Mouse (Mus musculus) R1 (cell line): Measurements from ENCODE around the gene Yy1.

Experiments
- DNase-seq: peaks from one replicate; pipeline ENCODE4 v3.0.0-alpha.2; 2018; ENCODE audit warnings: low read depth, low spot score

Yy1 gene

DNA sequence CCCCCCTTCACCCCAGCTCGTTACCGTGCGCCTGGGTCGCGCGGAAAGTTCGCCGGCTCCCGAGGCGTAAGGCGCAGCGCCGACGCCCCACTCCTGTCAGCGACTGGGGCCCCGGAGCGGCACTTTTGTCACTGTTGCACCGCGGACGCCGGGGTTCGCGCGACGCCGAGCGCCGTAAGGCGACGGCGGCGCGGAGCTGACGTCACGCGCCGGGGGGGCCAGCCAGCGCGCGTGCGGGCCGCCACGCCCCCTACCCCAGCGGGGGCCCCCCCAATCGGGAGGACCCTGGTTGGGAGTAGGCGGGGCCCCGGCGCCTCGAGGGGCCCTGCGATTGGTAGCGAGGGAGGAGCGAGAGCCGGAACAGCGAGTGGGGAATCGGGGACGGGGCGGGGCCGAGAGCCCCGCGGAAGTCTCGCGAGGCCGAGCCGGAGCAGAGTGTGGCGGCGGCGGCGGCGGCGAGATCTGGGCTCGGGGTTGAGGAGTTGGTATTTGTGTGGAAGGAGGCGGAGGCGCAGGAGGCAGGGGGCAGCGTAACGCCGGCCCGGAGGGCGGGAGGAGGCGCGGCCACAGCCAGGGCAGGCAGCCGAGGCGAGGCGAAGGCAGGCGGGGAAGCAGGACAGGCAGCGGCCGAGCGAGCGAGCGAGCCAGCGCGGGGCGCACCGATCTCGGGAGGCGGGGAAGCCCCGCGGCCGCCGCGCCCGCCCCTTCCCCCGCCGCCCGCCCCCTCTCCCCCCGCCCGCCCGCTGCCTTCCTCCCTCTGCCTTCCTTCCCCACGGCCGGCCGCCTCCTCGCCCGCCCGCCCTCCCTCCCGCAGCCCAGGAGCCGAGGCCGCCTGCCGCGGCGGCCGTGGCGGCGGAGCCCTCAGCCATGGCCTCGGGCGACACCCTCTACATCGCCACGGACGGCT, at the start of gene Yy1:
Gene Yy1, plus strand, starts transcription at position 428 of the 907 bp plus-strand sequence.
- DNase-seq: peak; percentile 96

DNA sequence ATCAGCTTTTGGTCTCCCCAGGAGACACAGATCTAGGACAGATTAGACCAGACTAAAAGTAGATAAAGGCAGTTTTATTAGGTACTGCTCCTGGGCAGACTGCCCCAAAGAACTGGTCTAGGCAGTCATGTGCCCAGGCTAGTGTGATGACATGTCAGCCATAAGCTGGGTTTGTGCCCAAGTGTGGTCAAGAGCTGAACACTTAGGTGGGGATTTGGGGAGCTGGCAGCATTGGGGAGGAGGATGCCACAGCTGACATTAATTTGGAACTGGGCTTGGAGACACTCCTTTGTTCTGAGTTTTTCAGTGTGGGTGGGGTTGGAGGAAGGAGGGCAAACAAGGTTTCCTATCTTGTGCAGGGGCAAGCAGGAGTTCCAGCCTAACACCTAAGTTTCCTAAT, 46.8 kb upstream of the Yy1 start:
- no peak for DNase-seq

DNA sequence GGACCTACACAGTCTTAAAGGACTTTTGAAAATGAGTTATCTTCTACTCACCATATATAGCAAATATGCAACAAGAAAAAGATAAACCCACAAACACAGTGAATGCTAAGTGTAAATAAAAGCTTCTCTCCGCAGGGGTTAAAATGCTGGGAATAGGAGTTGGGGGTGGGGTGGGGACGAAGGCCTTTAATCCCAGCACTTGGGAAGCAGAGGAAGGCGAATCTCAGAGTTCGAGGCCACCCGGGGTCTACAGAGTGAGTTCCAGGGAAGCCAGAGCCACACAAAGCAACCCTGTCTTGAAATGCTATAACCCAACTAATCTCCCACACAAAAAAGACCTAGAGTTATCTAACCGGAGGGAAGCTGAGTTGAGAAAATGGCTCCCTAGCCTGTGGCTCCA, 43.8 kb upstream of the Yy1 start:
- no peak for DNase-seq

DNA sequence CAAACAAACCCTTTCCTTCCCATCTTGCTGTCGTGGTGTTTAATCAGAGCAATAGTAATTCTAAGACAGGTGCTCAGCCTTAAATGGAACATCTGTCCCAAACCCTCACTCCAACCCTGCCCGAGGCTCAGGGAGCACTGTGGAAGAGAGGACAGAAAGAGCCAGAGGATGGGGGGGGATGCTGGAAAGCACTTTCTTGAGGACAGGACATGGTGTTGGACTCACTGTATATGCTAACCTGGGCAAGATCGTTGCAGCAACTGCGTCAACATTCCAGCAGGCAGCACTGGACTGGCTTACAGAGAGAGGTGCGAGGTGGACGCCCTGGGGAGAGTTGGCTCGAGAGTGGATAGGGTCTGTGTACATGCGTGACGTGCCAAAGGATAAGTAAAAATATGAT, 43.3 kb upstream of the Yy1 start:
- no peak for DNase-seq

DNA sequence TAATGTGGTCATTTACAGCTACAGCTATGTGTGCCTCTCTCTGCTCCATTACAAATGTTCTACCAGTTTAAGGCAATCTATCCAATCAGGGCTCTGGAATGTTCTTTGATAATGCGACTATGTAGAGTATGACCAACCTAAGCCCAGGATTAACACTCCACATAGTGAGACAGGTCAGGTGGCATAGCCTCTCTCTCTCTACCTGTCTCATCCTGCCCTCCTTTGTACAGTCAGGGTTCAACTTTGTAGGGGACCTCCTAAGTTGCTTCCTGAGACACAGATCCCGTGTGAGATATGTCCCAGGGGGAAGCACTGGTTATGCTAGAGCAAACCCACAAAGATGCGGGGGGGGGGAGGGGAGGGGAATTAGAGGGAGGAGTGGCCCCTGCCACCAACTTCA, 42.5 kb upstream of the Yy1 start:
- no peak for DNase-seq

DNA sequence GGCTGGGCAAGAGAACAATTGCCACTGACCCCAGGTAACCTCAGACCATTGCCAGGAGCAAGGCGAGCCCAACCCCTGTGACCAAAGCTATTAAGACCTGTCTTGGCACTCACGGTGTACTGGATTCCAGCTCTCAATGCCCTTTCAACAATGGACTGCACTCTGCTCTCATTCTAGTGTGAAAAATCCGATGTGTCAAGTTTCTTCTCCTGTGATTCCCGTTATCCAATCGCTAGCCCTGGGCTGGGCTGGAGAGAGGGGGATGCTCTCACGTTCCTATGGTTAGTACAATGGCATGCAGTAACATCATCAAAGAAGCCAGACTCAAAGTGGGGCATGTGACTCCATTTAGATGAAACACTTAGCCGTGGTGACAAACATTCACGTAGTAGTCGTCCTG, 41.0 kb upstream of the Yy1 start:
- no peak for DNase-seq

DNA sequence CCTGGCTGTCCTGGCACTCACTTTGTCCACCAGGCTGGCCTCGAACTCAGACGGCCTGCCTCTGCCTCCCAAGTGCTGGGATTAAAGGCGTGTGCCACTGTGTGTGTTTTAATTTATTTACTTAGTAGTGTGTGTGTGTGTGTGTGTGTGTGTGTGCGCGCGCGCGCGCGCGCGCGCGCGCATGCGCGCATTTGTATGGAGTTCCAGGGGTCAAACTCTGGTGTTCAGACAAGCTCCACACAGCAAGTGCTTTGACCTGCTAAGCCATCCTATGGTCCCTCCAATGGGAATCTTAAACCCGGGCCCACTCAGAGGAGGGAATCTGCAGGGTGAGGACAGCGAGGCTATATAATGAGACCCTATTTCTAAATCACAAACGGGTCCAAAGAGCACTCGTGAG, 37.6 kb upstream of the Yy1 start:
- DNase-seq: peak; percentile 49

DNA sequence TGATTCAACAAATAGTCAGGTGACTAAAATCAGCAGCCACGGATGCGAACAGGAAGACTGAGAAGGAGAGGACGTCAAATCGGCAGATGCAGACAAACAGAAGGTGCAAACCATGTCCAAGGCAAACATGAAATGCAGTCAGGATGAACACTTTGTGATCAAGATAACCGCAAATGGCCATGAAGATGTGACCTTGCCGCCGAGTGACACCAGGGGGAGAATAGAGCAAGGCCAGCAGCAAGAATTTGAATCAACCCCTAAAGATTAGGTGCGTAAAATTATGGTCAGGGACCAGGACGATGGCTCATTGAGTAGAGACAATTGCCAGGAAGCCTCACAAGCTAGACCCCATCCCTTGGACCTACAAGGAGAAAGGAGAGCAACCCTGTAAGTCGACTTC, 36.2 kb upstream of the Yy1 start:
- DNase-seq: peak; percentile 62

DNA sequence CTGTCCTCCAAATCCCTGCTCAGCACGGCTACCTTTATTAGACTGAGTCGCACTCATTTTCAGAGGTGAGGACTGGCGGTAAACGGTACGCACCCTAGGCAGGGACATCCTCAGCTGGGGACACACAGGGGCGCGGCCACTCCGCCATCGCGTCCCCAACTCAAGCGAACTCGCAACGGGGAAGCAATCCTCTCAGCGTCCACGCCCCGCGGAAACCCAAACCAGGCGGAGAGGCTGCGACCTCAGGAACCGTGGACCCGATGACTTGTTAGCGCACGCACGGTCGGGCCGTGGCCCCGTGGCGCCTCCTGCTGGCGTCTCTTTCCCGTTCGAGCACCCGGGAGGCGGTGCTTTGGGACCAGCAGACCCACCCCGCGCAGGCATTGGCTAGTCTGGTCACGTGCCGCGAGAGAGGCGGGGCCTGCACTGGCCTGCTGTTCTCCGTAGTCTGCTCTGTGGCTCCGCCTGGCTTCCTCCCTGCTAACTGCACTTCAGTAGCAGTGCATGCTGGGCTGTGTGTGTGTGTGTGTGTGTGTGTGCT, 35.0 kb upstream of the Yy1 start:
- DNase-seq: peak; percentile 98

DNA sequence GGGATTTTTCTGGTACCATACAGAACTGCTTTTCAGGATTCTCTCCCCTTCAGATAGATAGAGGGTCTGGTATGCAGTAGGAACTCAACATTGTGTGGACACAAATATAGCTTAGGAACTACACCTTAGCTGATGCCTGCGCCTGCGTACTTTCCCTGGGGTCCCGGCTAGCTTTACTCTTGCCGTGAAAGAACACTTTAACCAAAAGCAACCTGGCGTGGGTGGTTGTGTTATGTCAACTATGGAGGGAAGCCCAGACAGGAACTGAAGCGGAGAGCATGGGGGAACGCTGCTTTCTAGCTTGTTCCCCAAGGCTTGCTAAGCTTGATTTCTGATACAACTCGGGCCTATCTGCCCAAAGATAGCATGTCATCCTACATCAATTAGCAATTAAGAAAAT, 34.5 kb upstream of the Yy1 start:
- no peak for DNase-seq

DNA sequence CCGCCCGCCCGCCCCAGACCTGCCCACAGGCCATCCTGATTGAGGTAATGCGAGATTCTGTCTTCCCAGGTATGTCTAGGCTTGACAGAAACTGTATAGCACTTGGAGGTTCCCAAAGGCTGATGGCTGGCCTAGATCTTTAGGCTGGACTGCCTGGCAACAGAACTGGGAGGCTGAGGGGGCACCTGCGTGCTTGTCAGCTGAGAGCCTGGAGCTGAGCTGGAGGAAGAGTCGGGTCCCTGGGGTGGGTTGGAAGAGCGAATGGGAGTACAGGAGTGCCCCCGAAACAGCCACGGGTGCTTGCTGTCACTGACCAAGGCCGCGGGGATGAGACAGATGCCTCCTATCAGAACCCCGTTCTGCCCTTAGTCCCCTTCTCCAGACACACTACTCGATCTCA, 34.1 kb upstream of the Yy1 start:
- no peak for DNase-seq

DNA sequence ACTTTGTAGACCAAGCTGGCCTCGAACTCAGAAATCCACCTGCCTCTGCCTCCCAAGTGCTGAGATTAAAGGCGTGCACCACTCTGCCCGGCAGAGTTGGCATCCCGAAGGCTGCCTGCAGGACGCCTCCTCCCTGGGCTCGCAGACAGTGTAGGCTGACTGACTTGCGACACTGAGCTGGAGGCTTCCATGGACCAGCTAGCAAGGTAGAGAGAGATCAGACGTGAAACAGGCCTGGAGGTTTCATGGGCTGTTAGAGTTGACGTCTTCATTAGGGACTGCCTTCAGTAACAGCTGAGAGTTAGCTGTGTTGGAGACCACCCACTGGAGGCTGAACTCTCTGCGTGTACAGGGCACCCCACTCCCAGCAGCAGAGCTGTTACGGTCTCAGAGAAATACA, 33.5 kb upstream of the Yy1 start:
- no peak for DNase-seq

DNA sequence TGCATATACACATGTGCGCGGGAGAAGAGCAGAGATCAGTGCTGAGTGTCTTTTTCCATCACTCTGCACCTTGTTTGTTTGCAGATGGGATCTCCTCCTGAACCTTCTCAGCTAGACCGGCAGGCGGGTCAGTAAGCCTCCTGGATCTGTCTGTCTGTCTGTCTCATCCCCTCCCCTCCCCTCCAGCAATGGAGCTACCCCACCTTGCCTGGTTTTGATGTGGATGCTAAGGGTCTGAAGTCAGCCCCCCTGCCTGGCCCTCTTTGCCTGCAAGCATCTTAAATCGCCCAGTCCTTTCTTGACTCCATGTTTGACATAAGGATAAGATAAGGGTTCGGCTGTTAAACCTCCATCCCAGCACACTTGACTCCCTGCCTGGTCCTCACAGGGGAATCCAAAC, 32.8 kb upstream of the Yy1 start:
- no peak for DNase-seq

DNA sequence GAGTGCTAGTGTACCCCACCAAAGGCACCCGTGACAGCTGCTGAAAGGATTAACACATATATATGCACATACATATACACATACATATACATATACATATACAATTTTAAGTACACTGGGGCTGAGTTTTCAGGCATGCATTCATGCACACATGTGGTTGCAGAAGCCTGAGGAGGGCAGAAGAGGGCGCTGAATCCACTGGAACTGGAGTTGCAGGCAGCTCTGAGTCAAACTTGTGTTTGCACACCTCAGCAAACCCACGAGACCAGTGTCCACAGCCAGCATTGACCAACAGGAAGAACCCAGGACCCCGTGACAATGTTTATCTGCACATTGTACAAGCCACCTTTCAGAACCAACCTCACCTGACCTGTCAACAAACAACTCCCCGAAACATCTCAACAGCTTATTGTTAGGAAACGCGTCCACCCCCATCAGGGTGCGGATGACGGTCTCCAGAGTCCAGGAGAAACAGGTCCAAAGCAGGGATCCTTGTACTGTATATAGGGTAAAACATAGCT, 32.2 kb upstream of the Yy1 start:
- no peak for DNase-seq

DNA sequence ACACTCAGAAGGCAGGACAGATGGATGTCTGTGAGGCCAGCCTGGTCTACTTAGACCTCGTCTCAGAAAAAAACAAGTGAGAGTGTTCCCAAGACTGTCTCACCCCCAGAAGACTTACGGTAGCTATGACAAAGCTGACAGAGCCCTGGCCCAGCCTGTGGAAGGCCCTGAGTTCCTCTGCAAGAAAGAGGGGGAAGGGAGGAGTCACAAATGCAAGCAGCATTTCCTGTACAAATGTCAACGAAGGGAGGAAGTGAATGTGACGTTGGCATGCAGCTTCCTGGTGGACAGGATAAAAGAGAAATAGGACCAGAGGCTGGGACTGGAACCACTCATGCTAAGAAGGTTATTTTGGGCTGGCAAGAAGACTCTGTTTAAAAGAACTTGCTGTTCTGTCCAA, 31.6 kb upstream of the Yy1 start:
- DNase-seq: no peak

DNA sequence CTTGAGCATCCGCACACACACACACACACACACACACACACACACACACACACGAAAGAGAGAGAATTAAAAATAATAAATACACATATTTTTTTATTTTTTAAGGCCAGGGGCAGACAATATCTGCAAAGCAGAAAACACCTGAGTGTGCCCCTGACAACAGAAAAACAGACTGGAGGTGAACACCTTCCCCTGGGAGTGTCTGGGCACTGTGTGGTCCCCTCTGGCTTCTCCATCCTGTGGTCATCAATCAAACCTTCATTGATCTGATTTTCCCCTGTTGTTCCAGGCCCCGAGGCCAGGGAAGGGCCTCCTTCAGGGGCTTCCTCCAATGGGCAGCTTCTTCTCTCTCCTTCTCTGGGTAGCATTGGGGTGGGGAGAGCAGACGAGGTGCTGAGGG, 31.1 kb upstream of the Yy1 start:
- no peak for DNase-seq

DNA sequence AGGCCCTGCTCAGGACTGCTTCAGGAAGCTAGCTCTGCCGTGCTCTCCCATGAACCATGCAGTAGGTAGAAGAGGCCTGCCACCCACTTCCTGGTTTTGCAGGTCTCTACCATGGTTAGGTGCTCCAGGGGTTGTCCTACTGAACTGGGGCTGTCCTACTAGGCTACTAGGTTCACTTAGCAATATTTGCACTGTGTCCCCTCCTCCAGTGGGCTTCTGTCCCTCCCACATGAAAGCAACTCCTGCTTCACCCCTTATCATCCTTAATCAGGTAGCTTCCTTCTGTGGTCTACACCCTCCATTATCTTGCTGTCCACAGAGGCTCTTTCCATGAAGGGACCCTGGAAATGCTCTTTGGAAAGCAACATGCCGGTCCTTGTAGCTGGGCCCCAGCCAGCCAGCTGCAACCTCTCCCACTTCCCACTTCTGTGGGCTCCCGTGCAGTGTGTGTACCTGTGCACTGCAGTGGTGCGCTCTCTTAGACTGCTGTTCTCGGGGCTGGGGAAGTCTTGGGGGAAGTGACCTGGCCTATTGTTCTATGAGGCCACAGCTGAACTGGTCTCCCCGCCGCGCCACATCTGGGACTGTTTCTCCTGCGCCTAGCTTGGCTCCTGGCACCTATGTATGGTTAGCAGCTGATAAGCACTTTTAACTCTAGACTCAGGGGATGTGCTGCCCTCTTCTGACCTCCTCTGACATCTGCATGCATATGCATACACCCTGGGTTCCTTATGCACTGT, 29.5 kb upstream of the Yy1 start:
- peak; percentile 59 for DNase-seq

DNA sequence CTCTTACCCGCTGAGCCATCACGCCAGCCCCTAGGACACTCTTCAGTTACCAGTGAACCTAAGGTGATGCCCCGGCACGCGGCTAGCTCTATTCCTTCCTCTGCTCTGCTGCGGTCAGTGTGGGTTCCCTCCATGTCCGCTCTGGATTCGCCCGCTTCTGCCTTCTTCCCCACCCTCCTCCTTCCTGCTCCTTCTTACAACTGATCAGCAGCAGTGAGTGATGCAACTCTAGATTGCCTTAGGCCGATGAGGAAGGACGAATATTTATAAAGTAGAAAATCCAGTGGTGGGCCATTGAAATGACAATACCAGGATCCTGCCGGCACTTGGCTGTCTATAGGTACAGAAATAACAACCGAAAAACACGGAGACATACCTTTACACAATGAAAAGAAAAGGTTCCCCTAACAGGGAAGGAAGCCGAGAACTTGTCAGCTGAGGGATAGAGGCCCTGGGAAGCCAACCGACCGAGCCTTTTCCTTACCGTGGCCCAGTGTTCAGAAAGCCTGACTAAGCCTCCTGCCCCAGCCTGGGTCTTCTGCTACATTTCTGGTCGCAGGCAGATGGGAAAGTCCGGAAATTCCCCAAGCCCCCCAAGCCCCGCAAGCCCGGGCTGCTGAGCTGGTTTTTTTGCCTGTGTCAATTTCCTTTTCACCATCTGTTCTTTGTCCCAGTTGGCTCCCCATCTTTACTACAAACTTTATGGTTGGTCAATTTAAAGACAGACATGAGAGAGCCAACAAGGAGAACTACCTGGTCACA, 27.7 kb upstream of the Yy1 start:
- DNase-seq: no peak

DNA sequence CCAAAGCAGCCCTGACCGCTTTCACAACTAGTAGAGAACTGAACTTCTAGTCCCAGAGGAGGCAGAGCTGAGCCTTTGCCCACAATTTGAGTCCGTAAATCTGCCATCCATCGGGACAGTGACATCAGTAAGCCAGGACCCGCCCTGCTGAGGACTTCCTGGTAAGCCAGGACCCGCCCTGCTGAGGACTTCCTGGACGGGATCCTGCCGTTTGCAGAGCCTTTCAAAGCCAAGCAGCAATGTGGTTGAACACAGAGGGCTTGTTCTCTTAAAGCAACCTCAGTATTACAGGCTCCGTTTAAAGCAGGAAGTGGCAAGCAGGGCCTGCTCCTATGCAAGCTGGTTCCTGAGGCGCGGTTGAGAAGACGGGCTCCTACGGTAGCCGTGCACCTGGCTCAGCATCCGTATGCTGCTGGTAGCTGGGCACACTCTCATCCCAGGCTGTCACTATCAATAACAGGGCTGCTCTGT, 27.0 kb upstream of the Yy1 start:
- DNase-seq: peak; percentile 56

DNA sequence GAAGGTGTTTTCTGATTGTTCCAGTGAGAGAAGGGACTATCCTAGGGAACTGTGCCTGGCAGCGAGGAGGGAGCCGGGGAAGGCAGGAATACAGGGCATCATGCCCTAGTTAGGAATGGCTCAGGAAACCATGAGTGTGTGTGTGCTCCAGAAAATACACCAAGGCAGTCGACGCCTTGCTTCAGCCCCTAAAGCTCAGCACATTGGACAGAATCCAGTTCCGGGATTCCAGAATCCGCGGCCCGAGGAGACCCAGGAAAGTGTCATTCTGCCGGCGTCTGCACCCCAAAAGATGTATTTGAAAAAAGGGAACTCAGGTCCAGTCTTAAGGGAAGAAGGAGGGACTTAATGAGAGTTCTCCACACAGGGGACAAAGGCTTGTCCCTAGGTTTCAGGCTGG, 26.5 kb upstream of the Yy1 start:
- DNase-seq: no peak

DNA sequence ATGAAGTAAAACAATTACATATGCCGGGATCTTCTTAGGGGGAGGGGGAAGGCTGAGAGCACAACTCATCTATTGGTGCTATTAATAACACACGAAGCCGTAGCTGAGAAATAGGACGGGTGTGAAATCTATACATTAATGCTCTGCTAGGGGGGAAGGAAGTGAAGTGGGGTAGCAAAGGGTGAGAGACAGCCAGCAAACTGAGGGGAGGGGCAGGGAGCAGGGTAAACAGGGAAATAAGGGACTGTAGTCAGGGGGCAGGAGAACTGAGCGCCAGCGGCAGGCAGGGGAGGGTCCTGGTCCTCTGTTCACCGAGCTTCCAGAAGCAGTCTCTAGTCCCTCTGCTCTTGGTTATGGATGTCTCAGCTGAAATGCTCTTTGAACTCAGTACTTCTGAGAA, 25.9 kb upstream of the Yy1 start:
- DNase-seq: no peak
